Mouse (Mus musculus) limb, embryonic 10.5 days (tissue): ENCODE results near the gene AC109138.7. TPM values are rescaled to one million over a fixed set of nuclear protein-coding genes. Genes with fewer than 3 reads are reported as not detected.

Source experiments
- DNase-seq: peaks from one replicate; pipeline ENCODE4 v3.0.0-alpha.2; 2017; ENCODE audit warnings: low spot score
- H3K27ac ChIP-seq: fragments of 300-500 bp; sonication (generic); 2 replicates; pipeline ENCODE4 v1.5.1; 2016; ENCODE audit warnings: mild to moderate bottlenecking
- H3K27me3 ChIP-seq: fragments of 300-500 bp; sonication (generic); 2 replicates; pipeline ENCODE4 v1.6.1; 2016; ENCODE audit warnings: low read depth, mild to moderate bottlenecking; ENCODE audit not compliant: poor library complexity, severe bottlenecking
- H3K36me3 ChIP-seq: fragments of 300-500 bp; sonication (generic); 2 replicates; pipeline ENCODE4 v1.6.1; 2016; ENCODE audit warnings: mild to moderate bottlenecking, moderate library complexity
- H3K4me1 ChIP-seq: fragments of 300-500 bp; sonication (generic); 2 replicates; pipeline ENCODE4 v1.6.1; 2016
- H3K4me3 ChIP-seq: fragments of 300-500 bp; sonication (generic); 2 replicates; pipeline ENCODE4 v1.5.1; 2016; ENCODE audit warnings: mild to moderate bottlenecking, moderate library complexity
- H3K9me3 ChIP-seq: fragments of 300-500 bp; sonication (generic); replicated peaks from 2 replicates; pipeline ENCODE4 v1.6.1; 2016; ENCODE audit warnings: mild to moderate bottlenecking
- WGBS: fragments of 180-500 bp; shearing (Covaris S2); methylation state at CpG from one replicate; pipeline ENCODE4 v1.1.7; 2016; 5-methylcytosine and 5-hydroxymethylcytosine counted together
- polyA plus RNA-seq: library from polyadenylated mRNA; unstranded; fragments of >200 nt; fragmentation: Nextera tagmentation; extraction: Ambion mirVana; gene quantifications from 2 replicates; pipeline ENCODE4 v1.2.1, GENCODE M21; 2016

The AC109138.7 gene
- polyA plus RNA-seq, 1 experiment from 2014 or later = not detected

GRCm38 (mm10) chr19:4183689-4184088 lies 30.5 kb upstream of the AC109138.7 start:
- DNase-seq = no peak
- H3K4me3 ChIP-seq = no peak overlapping the region
- H3K4me1 ChIP-seq = peaks cover 21% of the 10 kb centered on the region
- H3K9me3 ChIP-seq = no peaks in the 10 kb centered on the region
- no peaks in the 10 kb centered on the region for H3K36me3 ChIP-seq
- no peak overlapping the region for H3K27ac ChIP-seq
- no peaks in the 10 kb centered on the region for H3K27me3 ChIP-seq
- 91% methylated on average over 2 of the region's 2 CpGs for WGBS

GRCm38 (mm10) chr19:4184976-4185975 lies 28.9 kb upstream of the AC109138.7 start:
- no peak for DNase-seq
- H3K4me3 ChIP-seq = no peak overlapping the region
- peaks cover 21% of the 10 kb centered on the region for H3K4me1 ChIP-seq
- 63% methylated on average over 15 of the region's 15 CpGs for WGBS
- H3K9me3 ChIP-seq = no peaks in the 10 kb centered on the region
- no peaks in the 10 kb centered on the region for H3K27me3 ChIP-seq
- no peaks in the 10 kb centered on the region for H3K36me3 ChIP-seq
- peak overlapping the region; percentile 66 for H3K27ac ChIP-seq

GRCm38 (mm10) chr19:4187303-4187702 lies 26.9 kb upstream of the AC109138.7 start:
- H3K27me3 ChIP-seq = no peaks in the 10 kb centered on the region
- H3K27ac ChIP-seq = no peak overlapping the region
- H3K36me3 ChIP-seq = 0 out of 2 replicates have a peak, but pooled peaks cover 3% of the 10 kb centered on the region
- no peak overlapping the region for H3K4me3 ChIP-seq
- no peaks in the 10 kb centered on the region for H3K9me3 ChIP-seq
- no peak for DNase-seq
- peaks cover 31% of the 10 kb centered on the region for H3K4me1 ChIP-seq
- WGBS = 75% methylated on average over 3 of the region's 3 CpGs

- Histone ChIP-seq H3K4me1 (peaks cover 46% of the 10 kb centered on the region), H3K27me3 (no peaks in the 10 kb centered on the region), H3K36me3 (peaks cover 16% of the 10 kb centered on the region), H3K4me3 (no peak overlapping the region), H3K9me3 (no peaks in the 10 kb centered on the region), H3K27ac (peak overlapping the region; percentile 12; the same call in 1 of the 2 replicates)
- no peak for DNase-seq
- WGBS = 89% methylated on average over 12 of the region's 12 CpGs
These were observed 25.0 kb upstream of the AC109138.7 start for GRCm38 (mm10) chr19:4189051-4189620.

- Histone ChIP-seq H3K27ac (peak within 1 kb of the TSS; percentile 98), H3K9me3 (no peaks in the 10 kb centered on the region), H3K4me3 (peak within 1 kb of the TSS; percentile 97), H3K4me1 (peaks cover 46% of the 10 kb centered on the region), H3K27me3 (no peaks in the 10 kb centered on the region), H3K36me3 (peaks cover 33% of the 10 kb centered on the region)
- no peak for DNase-seq
- 72% methylated on average over 4 of the region's 4 CpGs for WGBS
These were observed 23.3 kb upstream of the AC109138.7 start, which contains the start of gene Tbc1d10c for GRCm38 (mm10) chr19:4190831-4191334. Gene Tbc1d10c (minus strand): TSS chr19:4191284.

GRCm38 (mm10) chr19:4191528-4192250 lies 22.5 kb upstream of the AC109138.7 start, which contains the start of gene Ppp1ca:
Gene Ppp1ca (plus strand): TSS chr19:4192065.
- Histone ChIP-seq H3K27ac (peak within 1 kb of the TSS; percentile 98), H3K9me3 (no peaks in the 10 kb centered on the region), H3K27me3 (no peaks in the 10 kb centered on the region), H3K4me1 (peaks cover 54% of the 10 kb centered on the region), H3K36me3 (peaks cover 42% of the 10 kb centered on the region), H3K4me3 (peak within 1 kb of the TSS; percentile 97)
- WGBS = 7% methylated on average over 40 of the region's 47 CpGs
- DNase-seq = peak; percentile 99

GRCm38 (mm10) chr19:4192251-4192985 lies 21.7 kb upstream of the AC109138.7 start:
- Histone ChIP-seq H3K27ac (peak overlapping the region; percentile 98), H3K4me1 (peaks cover 61% of the 10 kb centered on the region), H3K4me3 (peak overlapping the region; percentile 97), H3K36me3 (peaks cover 49% of the 10 kb centered on the region), H3K9me3 (no peaks in the 10 kb centered on the region), H3K27me3 (no peaks in the 10 kb centered on the region)
- 1% methylated on average over 52 of the region's 52 CpGs for WGBS
- DNase-seq = no peak

GRCm38 (mm10) chr19:4193129-4193528 lies 21.0 kb upstream of the AC109138.7 start:
- Histone ChIP-seq H3K27me3 (no peaks in the 10 kb centered on the region), H3K4me1 (peaks cover 66% of the 10 kb centered on the region), H3K36me3 (peaks cover 56% of the 10 kb centered on the region), H3K27ac (peak overlapping the region; percentile 98), H3K4me3 (peak overlapping the region; percentile 97), H3K9me3 (no peaks in the 10 kb centered on the region)
- WGBS = 70% methylated on average over 6 of the region's 6 CpGs
- no peak for DNase-seq

- Histone ChIP-seq H3K9me3 (no peaks in the 10 kb centered on the region), H3K4me1 (peaks cover 66% of the 10 kb centered on the region), H3K27ac (no peak overlapping the region), H3K27me3 (no peaks in the 10 kb centered on the region), H3K36me3 (peaks cover 66% of the 10 kb centered on the region), H3K4me3 (0 out of 2 replicates have a peak overlapping the region, but pooled peaks have one; percentile 97)
- WGBS = 89% methylated on average over 8 of the region's 8 CpGs
- DNase-seq = no peak
These were observed 20.0 kb upstream of the AC109138.7 start for GRCm38 (mm10) chr19:4194021-4194724.

- Histone ChIP-seq H3K27me3 (no peaks in the 10 kb centered on the region), H3K36me3 (peaks cover 75% of the 10 kb centered on the region), H3K9me3 (no peaks in the 10 kb centered on the region), H3K4me3 (no peak overlapping the region), H3K4me1 (peaks cover 69% of the 10 kb centered on the region), H3K27ac (no peak overlapping the region)
- DNase-seq = no peak
- WGBS = 86% methylated on average over 12 of the region's 12 CpGs
These were observed 19.1 kb upstream of the AC109138.7 start for GRCm38 (mm10) chr19:4194776-4195650.

- no peak overlapping the region for H3K27ac ChIP-seq
- WGBS = 58% methylated on average over 2 of the region's 2 CpGs
These were observed 18.1 kb upstream of the AC109138.7 start for GRCm38 (mm10) chr19:4196048-4196447.

More at GRCm38 (mm10) chr19:4196048-4196447, 18.1 kb upstream of the AC109138.7 start:
- Histone ChIP-seq H3K27me3 (no peaks in the 10 kb centered on the region), H3K4me1 (peaks cover 73% of the 10 kb centered on the region), H3K4me3 (0 out of 2 replicates have a peak overlapping the region, but pooled peaks have one; percentile 11), H3K36me3 (peaks cover 80% of the 10 kb centered on the region), H3K9me3 (no peaks in the 10 kb centered on the region)
- DNase-seq = no peak
